Mouse (Mus musculus) cerebellum, postnatal 4 days (tissue): Measurements from ENCODE around the gene Peak1.
"Not testable (repeated sequence)": the region's sequence is repeated elsewhere in the genome, so short reads cannot be mapped to it uniquely, and the experiment has no call there.

Experiments used
- DNase-seq, 2 experiments: peaks; one replicate each; pipeline ENCODE4 v3.0.0; 2022; ENCODE audit warnings: low spot score in 2 of 2, mixed read lengths in 1 of 2

Peak1 gene

GRCm38 (mm10) chr9:56417948-56418737 is at the start of gene Peak1, which contains the start of gene Hmg20a:
TSS of gene Peak1 (minus strand) at chr9:56418067.
TSS of gene Hmg20a (plus strand) at chr9:56418609.
- DNase-seq: peak; percentile 99

GRCm38 (mm10) chr9:56466251-56466650 is 48.4 kb upstream of the Peak1 start:
- no peak for DNase-seq

DNA sequence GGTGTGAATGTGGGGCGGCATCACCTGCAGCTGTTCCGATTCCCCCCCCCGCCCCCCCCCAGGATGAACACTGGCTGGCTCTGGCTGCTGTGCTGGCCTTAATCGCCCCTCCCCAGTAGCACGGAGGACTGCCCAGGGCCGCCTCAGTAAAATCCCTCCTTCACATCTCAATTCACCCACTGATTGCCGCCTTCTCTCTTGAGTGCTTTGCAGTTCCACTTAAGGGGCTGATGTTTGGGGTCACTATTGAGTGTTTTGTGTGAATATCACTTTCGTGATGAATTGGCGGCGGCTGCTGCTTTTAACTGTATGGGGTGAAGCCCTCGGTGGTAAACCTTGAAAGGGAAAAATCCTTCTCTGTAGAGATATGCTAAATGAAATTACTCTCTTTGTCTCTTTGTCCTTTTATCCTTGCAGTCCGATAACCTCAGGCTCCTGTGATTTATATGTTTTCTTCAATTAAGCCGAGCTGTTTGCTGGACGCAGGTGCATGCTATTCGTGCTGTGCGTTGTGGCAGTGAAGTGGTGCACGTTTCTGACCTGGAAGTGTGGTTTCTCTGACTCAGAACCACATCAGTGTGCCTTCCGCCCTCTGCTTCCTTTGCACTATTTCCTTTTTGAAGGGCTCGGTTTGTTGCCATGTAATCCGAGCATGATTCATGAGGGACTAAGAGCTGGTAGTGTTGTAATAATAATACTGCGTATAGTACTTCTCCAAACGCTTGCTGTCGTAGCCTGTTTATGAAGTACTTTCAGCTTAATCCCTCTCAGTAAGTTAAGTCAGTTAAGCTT is 47.2 kb upstream of the Peak1 start:
- DNase-seq: no peak

GRCm38 (mm10) chr9:56463686-56464515 is 46.0 kb upstream of the Peak1 start:
- no peak for DNase-seq

DNA sequence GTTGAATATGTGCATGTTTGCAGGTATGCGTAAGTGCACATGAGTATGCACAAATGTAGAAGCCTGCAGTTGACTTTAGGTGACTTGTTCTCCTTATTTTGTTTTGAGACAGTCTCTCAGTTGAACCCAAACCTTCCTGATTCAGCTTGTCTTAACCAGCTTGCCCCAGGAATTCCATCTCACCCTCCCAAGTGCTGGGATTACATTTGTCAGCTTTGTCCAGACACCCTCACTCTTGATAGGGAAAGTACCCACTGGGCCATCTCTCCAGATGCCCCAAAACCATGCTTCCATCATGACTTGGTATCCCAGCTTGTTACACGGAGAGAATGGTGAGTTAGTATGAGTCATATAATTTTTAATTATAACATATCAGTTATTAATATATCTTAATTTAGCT is 45.2 kb upstream of the Peak1 start:
- DNase-seq: no peak

- no peak for DNase-seq
These were observed 44.7 kb upstream of the Peak1 start for GRCm38 (mm10) chr9:56462606-56463005.

- no peak for DNase-seq
These were observed 43.1 kb upstream of the Peak1 start for GRCm38 (mm10) chr9:56460987-56461386.

- DNase-seq: no peak
These were observed 38.6 kb upstream of the Peak1 start for GRCm38 (mm10) chr9:56456426-56456825.

- DNase-seq: no peak
These were observed 35.4 kb upstream of the Peak1 start for GRCm38 (mm10) chr9:56453038-56453815.

GRCm38 (mm10) chr9:56451570-56451969 is 33.7 kb upstream of the Peak1 start:
- DNase-seq: no peak

- DNase-seq: no peak
These were observed 21.8 kb upstream of the Peak1 start for GRCm38 (mm10) chr9:56439699-56440098.

GRCm38 (mm10) chr9:56437300-56437892 is 19.5 kb upstream of the Peak1 start:
- DNase-seq: not testable (repeated sequence)

DNA sequence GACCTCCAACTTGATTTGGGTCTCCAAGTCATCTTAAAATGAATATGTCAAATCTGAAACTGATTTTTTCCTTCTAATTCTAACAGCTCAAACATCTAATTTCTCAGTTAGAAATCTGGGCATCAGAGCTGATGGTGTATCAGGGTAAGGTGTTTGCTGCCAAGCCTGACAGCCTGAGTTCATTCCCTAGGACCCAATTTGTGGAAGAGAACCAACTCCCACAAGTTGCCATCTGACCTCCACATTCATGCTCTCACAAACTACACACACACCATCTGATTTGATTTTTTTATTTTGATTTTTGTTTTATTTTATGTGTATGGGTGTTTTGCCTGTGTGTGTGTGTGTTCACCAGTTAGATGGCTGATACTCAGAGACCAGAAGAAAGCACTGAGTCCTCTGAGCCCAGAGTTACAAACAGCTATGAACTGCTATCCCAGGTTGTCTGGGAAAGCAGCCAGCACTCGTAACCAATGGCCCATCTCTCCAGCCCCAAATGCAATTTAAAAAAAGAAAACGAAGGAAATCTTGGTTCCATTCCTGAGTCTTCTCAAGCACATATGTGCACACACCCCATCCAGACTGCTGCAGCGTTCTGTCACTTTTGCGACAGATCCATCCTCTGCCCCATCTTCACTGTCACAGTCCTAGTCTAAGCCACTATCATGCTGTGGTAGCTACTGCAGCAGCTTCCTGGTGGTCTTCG is 18.1 kb upstream of the Peak1 start:
- no peak for DNase-seq

- DNase-seq: no peak
These were observed 7.0 kb upstream of the Peak1 start for GRCm38 (mm10) chr9:56424861-56425260.

DNA sequence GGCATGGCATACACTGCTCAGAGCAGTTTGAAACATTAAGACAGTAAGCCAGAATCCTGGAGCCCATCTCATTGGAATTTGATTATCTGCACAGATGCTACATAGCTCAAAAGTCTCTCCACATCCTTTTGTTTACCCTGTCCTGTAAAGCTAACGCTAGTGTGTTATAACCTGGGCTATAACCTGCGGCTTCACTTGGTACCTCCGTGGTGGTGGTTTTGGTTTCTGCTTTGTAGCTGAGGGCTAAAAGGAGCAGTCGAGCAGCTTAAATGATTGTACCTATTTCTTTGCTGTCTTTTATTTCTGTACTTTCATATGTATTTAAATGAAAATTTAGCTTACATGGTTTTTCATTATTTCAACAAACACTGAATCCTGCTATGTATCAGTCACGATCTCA is 4.1 kb upstream of the Peak1 start:
- no peak for DNase-seq

DNA sequence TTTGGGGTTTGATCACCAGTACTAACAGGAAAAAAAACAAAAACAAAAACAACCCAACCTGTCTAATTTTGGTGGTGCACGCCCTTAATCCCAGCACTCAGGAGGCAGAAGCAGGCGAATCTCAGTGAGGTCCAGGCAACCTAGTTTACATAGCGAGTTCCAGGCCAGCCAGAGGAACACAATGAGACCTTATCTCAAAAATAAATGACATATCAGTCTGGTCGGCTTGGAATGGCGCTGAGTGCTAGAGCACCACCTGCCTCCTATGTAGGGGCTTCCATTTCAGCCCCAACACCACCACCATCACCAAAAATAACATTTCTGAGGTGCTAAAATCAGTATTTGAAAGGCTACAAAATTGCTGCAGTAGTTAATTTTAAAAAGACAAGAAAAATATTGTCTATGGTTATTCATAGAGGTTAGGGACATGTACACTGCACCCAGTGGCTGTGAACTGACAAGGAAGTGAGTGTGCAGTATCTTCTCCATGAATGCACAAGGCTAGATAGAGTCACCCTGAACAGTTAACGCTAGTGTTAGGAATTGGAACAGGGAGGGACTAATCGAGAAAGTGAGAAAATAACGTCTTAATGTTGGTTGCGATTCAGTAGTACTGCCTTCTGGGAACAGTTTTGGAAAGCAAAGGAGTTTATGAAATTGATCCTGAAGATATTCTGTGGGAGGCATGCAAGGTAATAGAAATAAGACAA is 3.2 kb upstream of the Peak1 start:
- no peak for DNase-seq

DNA sequence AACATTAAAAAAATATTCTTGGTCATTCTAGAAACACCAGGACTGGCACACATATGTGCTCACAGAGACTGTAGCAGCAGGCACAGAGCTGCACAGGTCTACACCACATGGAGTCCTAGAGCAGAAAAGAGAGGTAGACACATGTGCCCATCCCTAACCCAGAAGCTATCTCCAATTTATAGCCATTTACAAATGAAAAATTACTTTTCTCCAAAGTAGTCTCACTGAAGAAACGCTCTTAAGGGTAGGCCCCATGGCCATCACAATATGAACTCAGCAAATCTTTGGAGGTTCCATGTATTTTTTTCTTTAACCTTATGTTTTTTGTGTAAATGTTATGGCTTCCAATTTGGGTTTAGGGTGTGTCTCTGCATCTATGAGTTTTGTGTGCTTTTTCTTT is 2.4 kb upstream of the Peak1 start:
- no peak for DNase-seq

- peak; percentile 38 to 63 for DNase-seq
These were observed 922 bp upstream of the Peak1 start for GRCm38 (mm10) chr9:56418738-56419239.

DNA sequence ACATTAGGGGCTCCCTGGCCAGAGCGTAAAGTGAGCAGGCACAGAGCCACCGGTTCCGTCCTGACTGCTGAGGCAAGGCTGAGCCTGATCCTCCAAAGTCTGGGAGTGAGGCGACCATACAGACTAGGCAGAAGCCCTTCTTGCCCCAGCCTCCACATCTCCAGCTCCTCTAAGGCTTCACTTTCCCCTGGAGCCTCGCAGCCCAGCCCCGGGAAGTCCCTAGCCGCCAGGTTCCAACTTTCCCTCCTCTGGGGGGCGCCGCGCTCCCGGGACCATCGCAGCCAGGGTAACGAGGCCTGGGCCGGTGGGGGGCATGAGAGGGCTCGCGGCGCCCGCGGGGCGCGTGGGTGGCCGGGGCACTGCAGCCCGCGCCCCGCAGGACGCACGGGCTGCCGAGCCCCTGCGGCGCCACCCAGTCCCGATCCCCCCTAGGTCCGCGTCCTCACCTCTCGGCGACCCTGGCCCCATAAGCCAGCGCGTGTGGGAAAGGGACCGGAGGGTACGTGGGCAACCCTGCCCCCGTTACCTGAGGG is 386 bp downstream of the Peak1 start:
- peak; percentile 59 to 78 for DNase-seq
